Mouse (Mus musculus): ENCODE results near the gene Lrrc42. TPM values are rescaled to one million over a fixed set of nuclear protein-coding genes. Genes with fewer than 3 reads are reported as not detected.

Lrrc42 gene
- polyA plus RNA-seq, 1 experiment = 23.7 TPM

DNA sequence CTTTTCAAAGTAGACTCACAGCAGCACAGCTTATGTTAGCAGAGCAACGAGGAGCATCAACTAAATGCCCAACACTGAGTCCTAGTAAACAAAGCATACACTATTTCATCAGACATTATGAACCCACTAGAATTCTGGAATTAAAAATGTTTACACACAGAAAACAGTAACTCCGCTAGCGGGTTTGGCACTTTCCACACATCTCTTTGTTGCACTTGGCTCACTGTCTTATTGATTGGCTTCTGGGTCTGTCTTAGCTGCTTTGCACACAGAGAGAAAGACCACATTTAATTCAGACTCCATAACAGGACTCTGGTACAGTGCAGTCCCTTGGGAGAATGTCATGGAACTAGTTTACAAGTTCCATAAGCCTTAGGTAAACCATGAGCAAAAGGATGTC, 5.3 kb downstream of the Lrrc42 start:
- no peak for DNase-seq (ENCODE audit: low spot score)

DNA sequence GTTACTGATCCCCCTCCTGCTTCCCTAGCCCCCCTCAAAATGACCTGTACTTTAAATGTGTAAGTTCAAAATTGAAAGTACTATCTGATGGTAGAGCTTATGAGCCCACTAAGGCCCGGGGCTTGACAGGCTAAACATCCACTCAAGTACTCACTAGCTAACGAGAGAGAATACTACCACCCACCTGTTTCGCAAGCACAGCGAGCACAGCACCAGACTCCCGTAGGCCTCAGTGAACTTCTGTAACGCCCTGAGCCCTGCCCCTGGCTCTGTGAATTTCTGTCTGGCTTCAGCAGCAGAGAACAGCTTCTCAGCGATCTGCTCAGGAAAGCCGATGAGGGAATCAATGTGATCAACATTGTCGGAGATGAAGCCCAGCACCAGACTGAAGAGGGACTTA, 6.2 kb downstream of the Lrrc42 start:
- DNase-seq (ENCODE audit: low spot score) = no peak

GRCm38 (mm10) chr4:107246040-107246439, 7.3 kb downstream of the Lrrc42 start:
- no peak for DNase-seq (ENCODE audit: low spot score)

- no peak for DNase-seq (ENCODE audit: low spot score)
These were observed 8.0 kb downstream of the Lrrc42 start for GRCm38 (mm10) chr4:107245368-107245767.

DNA sequence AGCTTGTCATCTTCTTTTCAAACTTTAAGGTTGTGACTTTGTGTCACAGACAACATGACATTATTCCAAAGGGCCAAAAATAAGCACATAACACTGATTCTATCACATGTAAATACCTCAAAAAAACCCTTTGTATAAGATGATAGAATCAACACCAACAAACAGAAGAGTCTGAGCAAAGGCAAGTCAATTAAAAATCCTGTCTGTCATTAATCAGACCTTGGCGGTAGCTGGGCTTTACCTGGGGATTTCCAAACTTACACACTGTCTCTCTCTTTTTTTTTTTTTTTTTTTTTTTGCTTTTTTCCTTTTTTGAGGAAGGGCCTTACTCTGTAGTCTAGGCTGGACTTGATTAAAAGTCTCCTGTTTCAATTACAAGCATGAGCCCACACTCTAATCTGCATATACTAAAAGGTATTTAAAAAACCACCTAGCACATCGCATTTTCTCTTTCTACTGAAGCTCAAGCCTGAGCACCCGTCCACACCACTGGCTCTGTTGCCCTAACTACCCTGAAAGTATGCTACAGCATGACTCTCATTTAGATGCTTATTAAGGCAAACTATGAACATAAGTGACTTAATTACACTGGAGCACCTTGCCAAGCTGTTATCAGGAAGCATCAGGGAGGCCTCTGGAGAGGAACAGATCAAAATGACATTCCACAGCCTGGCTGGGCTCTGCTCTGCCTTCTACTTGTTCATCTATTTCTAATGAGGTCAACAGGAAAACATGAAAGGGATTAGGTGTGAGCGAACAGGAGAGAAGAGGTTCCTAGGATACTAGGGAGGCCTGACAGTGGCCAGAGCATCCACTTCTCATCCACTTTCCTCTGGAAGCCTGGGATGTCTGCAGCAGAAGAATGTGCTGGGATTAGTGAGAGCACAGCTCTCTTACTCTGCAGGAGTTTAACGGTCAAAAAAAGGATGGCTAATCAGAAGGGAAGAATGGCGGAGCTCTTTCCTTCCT, 9.7 kb downstream of the Lrrc42 start:
- DNase-seq (ENCODE audit: low spot score) = no peak

DNA sequence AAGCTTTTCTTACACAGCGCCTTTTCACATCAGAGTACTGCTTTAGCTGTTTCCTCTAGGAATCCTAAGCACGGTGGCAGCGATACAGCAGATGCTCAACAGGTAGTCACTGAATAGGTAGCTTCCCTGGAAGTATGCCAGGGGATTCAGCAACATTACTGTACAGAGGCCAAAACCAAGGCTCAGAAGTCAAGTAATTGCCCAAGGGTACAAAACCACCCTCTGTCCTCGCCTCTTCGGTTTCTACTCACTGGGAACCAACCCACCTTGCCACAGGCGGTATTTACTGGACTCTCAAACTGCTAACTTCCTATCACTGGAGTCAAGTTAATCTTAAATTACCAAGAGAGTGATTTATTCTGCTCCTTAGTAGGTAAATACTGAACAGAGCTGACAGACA, 13.1 kb downstream of the Lrrc42 start:
- no peak for DNase-seq (ENCODE audit: low spot score)

GRCm38 (mm10) chr4:107238253-107238652, 15.1 kb downstream of the Lrrc42 start:
- DNase-seq (ENCODE audit: low spot score) = no peak

GRCm38 (mm10) chr4:107232219-107232618, 21.1 kb downstream of the Lrrc42 start:
- no peak for DNase-seq (ENCODE audit: low spot score)

GRCm38 (mm10) chr4:107226313-107226712, 27.0 kb downstream of the Lrrc42 start:
- no peak for DNase-seq (ENCODE audit: low spot score)

- no peak for DNase-seq (ENCODE audit: low spot score)
These were observed 29.8 kb downstream of the Lrrc42 start for GRCm38 (mm10) chr4:107223225-107224204.

DNA sequence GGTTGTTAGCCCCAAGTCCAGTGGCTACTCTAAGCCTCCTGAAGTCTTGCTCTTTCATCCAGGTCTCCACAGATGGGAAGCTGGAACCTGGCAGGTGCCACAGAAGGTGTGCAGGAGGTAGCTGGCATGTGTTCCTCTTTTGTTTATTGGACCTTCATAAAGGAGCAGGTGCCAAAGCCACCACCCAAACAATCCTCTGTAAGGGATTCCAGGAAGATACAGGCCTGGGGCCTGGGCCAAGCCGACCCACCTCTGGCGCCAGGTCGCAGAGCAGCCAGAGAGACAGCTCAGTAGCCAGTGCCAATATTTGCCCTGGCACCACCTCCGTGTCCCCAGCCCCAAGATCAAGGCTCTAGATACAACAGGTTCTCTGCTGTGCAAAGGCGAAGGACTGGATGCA, 31.8 kb downstream of the Lrrc42 start:
- DNase-seq (ENCODE audit: low spot score) = no peak

DNA sequence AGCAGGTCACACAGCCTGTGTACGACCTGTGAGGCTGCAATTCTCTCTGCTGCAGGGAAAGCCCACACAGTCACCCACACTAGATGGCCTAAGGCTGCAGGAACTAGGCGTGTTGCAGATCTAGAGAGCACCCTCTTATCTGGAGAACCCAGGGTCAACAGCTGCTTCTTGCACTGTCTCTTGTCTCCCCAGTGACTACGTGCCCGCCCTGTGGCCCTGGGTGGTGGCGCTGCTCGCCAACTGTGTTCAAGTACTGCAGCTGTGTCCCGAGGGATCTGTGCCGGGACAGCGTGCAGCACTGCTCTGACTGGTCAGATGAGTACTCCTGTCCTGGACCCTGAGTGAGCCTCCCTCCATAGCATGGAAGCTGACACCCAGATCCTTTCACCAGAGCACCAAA, 35.8 kb downstream of the Lrrc42 start:
- no peak for DNase-seq (ENCODE audit: low spot score)

- DNase-seq (ENCODE audit: low spot score) = no peak
These were observed 39.9 kb downstream of the Lrrc42 start for GRCm38 (mm10) chr4:107213279-107214011.

DNA sequence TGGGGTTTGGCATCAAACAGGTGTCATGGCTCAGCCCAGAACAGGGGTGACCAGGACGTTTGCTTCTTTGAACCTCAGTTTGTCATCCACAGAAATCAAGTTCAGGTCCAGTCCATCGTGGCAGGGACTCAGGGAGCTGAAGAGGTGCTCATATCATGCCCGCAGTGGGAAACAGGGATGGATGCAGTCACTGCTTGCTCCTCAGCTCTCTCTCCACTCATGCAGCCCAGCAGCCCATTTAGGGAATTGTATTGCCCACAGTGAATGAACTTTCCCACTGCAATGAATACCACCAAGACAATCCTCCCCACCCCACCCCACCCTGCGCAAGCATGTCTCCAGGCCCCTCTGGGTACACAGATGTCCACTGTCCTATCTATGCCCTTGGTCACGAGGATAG, 41.4 kb downstream of the Lrrc42 start:
- DNase-seq (ENCODE audit: low spot score) = no peak

- no peak for DNase-seq (ENCODE audit: low spot score)
These were observed 41.9 kb downstream of the Lrrc42 start for GRCm38 (mm10) chr4:107211465-107211864.

GRCm38 (mm10) chr4:107210483-107211097, 42.7 kb downstream of the Lrrc42 start:
- no peak for DNase-seq (ENCODE audit: low spot score)

DNA sequence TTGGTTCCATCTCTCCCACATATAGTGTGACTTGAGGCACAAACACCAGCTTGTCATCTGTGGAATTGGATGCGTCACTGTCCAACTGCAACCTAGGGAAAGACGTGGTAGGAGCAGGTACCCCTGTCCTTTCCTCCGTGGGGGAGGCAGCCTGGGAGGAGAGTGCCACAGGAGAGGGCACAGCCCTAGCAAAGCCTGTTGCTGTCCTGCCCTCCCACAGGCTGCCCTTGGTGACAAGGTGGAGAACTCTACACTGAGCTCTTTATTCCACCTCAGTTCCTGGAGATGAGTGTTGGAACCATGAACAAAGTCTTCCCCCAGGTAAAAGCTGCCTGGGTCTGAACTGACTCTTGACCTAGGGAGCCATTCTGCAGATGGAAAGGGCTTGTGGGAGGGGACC, 44.5 kb downstream of the Lrrc42 start, which contains the start of gene Ldlrad1:
TSS of gene Ldlrad1 (plus strand) at position 301 of the 400 bp plus-strand sequence.
- no peak for DNase-seq (ENCODE audit: low spot score)

GRCm38 (mm10) chr4:107207016-107207415, 46.3 kb downstream of the Lrrc42 start:
- no peak for DNase-seq (ENCODE audit: low spot score)

DNA sequence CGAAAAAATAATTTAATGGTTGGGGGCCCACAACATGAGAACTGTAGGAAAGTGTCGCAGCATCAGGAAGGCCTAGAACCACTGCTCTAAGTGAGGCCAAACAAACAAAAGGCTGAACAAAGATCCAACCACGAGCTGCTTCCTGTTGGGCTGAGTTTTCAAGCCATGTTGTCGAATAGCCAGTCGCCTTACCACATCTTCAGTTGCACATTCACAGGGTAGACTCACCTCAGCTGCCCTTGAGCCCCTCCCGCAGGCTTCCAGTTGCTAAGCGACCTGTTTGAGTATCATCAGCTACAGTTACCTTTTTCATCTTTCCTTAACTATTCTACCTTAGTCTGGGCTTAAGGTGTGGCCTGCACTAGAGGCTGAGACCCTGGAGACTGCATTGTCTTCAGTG, 50.3 kb downstream of the Lrrc42 start:
- DNase-seq (ENCODE audit: low spot score) = no peak

- DNase-seq (ENCODE audit: low spot score) = no peak
These were observed 51.6 kb downstream of the Lrrc42 start for GRCm38 (mm10) chr4:107201779-107202178.

GRCm38 (mm10) chr4:107198072-107198471, 55.3 kb downstream of the Lrrc42 start:
- DNase-seq (ENCODE audit: low spot score) = no peak

Data from urinary bladder, adult 2 months (tissue).